Mouse (Mus musculus) heart, postnatal 14 days (tissue): ENCODE data around the gene Ric1. TPM values are rescaled to one million over a fixed set of nuclear protein-coding genes. Genes with fewer than 3 reads are reported as not detected.
A peak's percentile ranks its signal among the peaks of the same experiment; 100 is the strongest.

Experiments
- DNase-seq, 2 experiments: peaks; one replicate each; pipeline ENCODE4 v3.0.0; 2021 to 2022
- intact Hi-C: fragments of 180-260 bp; cut with DNase I; formaldehyde crosslinking; loops from one replicate; pipeline ENCODE4 v1.15.1; 2025
- total RNA-seq, 2 experiments: library from RNA; stranded (reverse); gene quantifications; 2 replicates each; pipeline ENCODE4 v1.2.3; 2021

The Ric1 gene
- total RNA-seq, 2 experiments from 2014 or later = 27.3 to 30.8 TPM

DNA sequence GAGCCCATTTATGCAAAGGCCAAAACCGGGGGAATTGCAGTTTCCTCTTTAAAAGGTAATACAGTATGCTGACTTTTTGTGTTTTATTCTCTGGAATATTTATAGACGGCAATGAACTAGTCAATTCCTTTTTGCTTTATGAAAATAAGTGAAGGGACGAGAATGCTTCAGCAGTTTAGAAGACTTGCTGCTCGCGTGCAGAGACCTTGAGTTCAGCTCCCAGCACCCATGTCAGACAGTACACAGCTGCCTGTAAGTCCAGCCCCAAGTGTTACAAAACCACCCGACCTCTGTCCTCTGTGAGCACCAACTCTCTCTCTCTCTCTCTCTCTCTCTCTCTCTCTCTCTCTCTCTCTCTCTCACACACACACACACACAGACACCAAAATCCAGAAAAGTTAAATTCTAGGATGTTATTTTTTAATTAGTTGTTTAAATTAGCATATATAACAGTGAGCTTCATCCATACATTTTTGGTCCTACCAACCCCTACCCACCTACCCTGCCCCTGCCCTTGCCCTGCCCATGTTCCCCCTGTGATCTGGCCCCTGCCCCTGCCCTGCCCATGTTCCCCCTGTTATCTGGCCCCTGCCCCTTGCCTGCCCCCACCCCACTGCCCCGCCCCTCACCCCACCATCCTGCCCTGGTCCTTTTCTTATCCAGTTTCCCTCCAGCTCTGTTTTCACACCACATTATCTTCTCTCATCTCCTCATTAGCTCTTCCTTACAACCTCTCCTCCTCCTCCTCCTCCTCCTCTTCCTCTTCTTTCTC lies 25.1 kb upstream of the Ric1 start:
- intact Hi-C loops = no loop called here
- DNase-seq = no peak

DNA sequence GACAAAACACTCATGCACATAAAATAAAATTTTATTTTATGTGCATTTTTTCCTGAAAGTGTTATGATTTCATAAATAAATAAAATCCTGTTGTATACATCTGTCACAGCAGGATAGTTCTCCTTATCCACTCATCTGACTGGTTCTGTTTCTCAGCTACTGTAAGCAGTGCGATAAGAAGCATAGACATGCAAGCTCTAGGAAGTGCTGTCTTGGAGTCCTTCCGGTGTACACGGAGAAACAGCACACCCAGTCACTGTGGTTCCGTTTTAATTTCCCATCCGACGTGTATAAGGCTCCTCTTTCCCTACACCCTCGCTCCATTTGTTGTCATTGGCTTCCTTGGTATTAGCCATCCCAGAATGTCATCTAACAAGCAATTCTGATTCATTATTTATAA lies 24.2 kb upstream of the Ric1 start:
- no peak for DNase-seq
- intact Hi-C loops = no loop called here

DNA sequence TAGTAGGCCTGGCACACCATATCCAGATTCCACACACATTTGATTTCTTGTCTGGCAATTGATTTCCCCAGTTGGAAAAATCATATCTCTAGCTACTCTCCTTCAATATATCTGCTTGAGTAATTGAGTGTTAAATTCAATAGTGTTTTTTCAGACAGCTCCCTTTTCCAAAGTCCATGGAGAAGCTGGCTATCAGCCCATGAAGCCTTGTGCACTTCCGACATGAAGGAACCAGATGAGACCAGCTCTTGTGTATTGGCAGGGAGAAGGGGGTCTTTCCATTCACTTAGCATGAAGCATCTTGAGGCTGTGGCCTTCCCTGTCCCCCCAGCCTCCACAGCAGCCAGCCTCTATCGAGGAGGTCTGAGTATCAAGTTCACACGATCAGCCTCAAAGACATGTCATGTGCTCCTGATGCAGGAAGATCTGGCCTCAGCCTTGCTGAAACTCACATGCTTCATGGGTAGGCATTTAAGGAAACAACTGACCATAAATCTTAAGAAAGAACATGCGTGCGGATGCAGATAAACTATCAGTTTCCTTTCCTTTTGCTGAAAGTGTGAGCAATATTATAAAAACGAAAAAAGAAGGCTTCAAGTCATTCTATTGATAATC lies 23.1 kb upstream of the Ric1 start:
- intact Hi-C loops = no loop called here
- no peak for DNase-seq

DNA sequence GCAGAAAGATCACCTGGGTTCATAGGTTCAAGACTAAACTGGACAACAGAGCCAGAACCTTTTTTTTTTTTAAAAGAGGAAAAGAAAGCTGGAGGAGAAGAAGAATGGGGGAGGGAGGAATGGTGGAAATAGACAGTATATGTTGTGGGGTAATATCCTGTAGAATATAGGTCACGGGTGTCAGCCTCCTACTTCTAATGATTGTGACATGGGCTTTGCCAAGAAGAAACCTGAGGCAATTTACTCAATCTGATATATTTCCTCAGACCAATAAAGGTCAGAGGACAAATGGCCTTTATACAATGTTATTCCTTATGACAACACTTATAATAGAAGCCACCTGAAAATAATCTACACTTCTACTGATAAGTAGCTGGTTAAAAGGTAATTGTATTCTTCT lies 21.7 kb upstream of the Ric1 start:
- no peak for DNase-seq
- intact Hi-C loops = loop anchor here (2.0 to 10.0 kb wide), 6 partner anchors 56 to 726 kb away; no protein-coding TSS in a partner anchor

DNA sequence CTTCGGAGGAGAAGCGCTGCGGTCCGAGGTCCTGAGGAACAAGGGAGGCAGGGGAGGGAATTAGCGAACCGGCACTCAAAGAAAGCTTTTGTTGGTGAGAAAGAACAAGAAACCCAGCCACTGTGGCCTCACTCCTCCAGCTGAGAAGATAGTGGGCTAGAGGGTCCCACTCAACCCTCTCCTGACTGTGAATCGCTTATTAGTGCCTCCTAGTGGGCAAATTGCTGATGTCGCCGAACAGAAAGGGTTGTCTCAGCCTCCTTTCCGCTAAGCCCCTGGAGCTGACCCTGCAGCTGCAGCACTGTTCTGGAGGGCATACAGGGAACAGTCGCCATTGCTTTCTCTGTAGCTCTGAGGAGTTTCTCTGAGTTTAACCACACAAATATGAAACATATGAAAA lies 21.0 kb upstream of the Ric1 start:
- intact Hi-C loops = loop anchor here (2.0 to 10.0 kb wide), 6 partner anchors 56 to 726 kb away; no protein-coding TSS in a partner anchor
- DNase-seq = peak; percentile 44 to 64

DNA sequence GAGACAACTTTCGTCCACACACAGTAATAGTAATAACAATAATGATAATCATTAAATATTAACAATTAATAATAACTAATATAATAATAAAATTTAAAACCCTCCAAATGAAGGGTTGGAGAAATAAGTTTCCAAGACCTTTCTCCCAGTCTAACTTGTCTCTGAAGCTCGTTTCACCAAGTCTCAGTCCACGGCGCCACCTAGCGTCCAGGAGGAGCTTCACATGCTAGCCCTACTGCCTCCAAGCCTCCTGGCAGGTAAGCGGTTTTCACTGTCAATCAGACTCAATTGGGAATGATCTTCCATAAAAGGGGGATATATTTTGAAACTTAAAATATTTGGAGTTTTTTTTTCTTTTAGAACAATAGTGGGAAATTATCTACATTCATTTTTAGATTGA lies 20.6 kb upstream of the Ric1 start:
- intact Hi-C loops = loop anchor here (2.0 to 10.0 kb wide), 6 partner anchors 57 to 727 kb away; no protein-coding TSS in a partner anchor
- DNase-seq = peak; percentile 90 to 92

DNA sequence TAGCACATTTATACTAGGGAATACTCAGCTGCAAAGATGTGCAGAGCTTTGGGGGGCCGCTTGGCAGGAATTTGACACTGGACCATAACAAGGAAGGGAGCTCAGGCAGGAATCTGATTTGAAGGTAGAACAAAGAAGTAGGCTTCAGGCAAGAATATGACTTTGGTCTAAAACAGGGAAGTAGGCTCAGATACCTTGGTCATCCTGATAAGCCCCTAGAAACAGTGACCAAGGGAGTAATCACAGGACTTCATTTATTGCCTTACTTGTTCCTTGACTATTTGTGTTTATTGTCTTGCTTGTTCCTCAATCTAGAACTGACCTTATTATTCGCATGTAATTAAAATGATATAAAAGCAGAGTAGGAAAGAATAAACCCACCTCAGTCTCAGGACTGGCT lies 18.0 kb upstream of the Ric1 start:
- DNase-seq = no peak

DNA sequence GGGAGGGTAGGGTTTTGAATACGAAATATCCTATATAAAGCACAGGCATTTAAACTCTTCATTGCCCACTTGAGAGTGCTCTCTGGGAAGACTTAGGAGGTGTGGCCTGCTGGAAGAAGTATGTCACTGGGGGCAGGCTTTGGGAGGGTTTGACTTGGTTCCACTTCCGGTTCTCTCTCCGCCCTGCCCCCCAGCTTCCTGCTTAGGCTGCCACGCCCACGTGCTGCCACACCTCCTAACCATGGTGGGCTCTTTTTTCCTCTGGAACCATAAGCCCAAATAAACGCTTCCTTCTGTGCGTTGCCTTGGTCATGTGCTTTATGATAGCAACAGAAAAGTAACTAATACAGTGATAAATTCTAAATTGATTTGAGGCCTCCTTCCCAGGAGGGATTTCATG lies 16.5 kb upstream of the Ric1 start:
- intact Hi-C loops = loop anchor here (10.0 kb wide), 2 partner anchors 531 to 731 kb away; no protein-coding TSS in a partner anchor
- DNase-seq = no peak

More for the DNA sequence above, 18.0 kb upstream of the Ric1 start:
- intact Hi-C loops = loop anchor here (5.0 to 10.0 kb wide), 3 partner anchors 58 to 729 kb away; no protein-coding TSS in a partner anchor

DNA sequence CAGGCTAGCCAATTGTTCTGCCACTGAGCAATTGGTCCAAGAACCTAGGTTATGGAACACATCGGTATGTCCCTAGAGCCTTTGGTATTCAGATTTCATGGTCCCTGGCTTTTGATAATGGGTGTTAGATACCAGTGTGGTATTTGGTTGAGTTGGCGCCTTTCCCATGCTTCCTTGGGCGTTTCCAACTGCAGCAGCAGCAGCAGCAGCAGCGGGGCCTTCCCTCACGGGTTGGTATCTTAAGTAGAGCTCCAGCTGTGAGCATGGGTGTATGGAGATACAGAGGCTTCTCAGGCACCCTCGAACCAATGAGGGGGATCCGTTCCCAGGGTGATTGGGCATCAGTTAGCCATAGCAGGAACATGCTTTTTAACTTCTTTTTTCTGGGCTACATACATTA lies 13.9 kb upstream of the Ric1 start:
- intact Hi-C loops = loop anchor here (10.0 kb wide), 2 partner anchors 533 to 733 kb away; no protein-coding TSS in a partner anchor
- peak; percentile 43 to 58 for DNase-seq

DNA sequence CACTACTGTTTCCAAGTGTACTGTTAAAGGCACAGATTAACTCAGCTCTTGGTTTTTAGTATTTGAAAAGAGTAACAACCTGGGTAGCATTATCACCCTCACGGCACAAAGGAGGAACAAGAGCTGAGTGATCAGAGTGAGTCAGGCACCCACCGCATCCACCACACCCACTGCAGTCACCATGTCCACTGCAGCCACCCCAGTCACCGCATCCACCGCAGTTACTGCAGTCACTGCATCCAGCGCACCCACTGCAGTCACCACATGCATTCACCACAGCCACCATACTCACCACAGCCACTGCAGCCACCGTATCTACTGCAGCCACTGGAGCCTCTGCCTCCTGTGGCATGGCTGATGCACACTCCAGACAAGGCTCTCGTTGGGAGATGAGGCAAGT lies 12.2 kb upstream of the Ric1 start:
- DNase-seq = no peak
- intact Hi-C loops = loop anchor here (10.0 kb wide), 2 partner anchors 535 to 735 kb away; no protein-coding TSS in a partner anchor

DNA sequence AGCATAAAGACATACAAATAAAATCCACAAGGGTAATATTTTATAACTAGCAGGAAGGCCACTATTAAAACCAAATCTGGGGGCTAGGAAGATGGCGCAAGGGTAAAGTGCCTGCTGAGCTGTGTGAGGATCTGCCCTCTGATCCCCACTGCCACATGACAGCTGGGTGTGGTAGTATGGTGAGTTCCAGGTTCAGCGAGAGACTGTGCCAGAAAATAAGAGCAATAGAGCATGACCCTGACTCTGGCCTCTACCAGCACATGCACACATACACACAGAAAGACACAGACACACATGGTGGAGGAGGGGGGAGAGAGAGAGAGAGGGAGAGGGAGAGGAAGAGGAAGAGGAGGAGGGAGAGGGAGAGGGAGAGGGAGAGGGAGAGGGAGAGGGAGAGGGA lies 10.3 kb upstream of the Ric1 start:
- no peak for DNase-seq
- intact Hi-C loops = no loop called here

DNA sequence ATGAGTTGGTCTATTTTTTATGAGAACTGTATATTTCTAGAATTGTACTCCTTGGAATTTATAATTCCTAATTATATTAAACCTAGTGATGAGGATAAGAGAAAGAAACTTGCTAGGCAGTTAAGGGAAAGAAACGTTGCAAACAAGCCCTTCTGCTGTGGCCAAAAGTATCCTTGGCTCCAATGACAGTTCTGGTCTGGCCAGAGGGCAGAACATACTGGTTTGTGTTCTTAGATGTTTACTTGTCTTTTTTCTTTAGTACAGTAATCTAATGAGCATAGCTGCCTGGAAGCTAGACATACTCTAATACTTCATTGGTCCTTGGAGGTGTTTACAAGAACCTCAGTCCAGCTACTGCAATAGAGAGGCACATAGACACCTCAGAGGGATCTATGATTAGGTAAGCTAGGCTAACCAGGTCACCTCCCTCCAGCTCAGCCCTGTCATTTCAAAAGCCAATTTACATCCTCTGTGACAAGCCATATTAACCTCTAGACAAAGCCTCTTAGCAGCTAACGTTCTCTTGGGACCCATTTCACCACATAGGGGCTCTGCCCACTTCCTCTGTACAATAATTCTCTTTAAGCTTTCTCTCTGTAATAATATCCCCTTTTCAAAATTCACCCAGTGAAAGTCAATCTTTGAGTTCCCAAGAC lies 8.8 kb upstream of the Ric1 start:
- DNase-seq = no peak
- intact Hi-C loops = no loop called here

DNA sequence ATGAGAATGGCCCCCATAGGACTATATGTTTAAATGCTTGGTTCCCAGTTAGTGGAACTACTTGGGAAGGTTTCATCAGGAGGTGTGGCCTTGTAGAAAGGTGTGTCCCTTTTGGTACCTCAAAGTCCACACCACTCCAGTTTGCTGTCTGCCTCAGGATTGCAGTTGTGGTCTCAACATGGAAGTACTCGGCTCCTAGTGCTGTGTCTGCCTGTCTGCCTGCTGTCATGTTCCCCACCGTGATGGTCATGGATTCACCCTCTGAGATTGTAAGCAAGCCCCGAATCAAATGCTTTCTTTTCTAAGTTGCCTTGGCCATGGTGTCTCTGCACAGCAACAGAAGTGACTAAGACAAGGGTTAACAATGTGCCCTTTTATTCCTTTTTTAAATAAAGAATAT lies 8.0 kb upstream of the Ric1 start:
- DNase-seq = no peak
- intact Hi-C loops = no loop called here

DNA sequence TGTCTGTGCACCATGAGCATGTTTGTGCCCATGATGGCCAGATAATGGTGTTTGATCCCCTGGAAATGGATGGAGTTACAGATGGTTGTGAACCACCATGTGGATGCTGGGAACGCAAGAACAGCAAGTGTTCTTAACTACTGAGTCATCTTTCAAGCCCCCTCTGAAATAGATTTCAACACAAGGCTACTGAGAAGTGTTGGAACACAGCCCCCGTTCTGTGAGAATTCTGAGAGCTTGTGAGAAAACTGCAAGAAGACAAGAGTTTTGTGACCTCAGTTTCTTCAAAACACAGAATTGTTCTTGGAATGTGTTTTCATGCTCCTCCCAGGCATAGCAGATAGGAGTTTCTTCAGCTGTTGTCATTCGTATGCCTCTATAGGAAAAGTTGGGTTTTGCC lies 6.7 kb upstream of the Ric1 start:
- intact Hi-C loops = no loop called here
- no peak for DNase-seq

DNA sequence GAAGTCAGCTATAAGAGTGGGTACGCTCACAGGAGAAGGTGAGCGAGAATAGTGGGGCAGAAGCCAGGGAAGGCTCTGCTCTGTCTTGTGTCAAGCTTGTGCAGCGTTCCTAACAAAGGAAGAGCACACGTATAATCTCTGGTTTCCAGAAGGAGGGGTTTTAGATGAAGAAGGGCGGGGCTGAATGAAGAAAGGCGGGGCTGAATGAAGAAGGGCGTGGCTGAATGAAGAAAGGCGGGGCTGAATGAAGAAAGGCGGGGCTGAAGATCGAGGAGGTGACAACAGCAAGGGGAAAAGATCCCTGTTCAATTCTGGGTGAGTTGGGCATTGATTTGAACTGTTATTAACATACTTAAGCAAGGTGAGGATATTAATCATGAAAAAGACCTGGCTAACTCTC lies 6.1 kb upstream of the Ric1 start:
- DNase-seq = no peak
- intact Hi-C loops = no loop called here

DNA sequence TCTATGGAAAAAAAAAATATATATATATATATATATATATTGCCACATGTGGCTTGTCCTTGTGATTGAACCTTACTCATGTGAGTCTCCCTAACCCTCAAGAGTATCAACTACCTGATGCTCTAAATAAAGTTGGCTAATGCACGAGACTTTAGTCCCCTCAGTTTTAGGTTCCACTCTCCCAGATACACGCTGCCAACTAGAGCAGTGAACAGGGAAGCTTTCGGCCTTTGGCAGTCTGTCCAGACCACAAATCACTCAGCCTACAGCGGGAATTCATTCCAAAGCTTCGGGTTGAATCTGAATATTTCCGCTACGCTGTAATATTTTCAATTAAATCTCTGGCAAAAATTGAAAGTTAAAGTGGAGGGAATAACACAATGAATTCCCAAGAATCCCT lies 3.7 kb upstream of the Ric1 start:
- intact Hi-C loops = no loop called here
- no peak for DNase-seq

DNA sequence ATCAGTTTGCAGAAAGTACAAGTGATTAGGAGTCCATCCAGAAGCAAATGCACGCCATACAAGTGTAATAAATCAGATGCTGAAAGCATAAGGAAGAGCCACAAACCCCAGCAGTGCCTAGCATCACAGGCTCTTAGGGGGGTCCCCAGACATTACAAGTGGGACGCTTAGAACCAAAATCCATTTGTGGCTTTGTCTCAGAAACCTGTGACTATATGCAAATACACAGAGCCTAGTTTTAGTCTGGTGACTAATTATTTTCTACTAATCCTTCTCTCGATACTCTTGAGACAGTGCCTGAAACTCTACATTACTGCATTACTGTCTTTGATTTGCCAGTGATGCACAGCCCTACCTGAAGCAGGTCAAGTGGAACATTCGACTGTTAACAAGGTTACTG lies 3.2 kb upstream of the Ric1 start:
- intact Hi-C loops = no loop called here
- DNase-seq = no peak

DNA sequence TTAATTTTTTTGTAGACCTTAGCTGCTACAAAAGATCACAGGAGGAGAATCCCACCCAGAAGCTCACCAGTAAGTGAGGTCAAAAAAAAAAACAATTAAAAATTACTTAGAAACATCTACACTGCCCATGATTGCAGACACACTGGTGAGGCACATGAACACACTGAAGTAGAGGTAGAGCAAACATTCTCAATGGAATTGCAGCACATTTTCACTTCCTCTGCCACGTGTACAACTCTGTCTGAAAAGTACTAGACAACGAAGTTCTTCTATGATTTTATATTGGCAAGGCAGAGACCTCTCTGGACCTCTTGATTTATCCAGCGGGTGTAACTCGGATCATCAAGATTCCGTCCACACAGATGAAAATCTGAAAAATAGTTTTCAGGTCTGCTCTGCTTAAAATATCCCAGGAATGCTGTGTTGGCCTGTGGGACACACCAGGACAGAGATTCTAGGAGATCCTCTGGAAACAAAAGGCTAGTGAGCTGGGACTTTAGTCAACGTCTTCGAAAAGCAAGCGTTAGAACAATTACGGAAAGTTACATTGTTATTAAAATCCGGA lies 1.0 kb upstream of the Ric1 start:
- intact Hi-C loops = no loop called here
- DNase-seq = no peak

DNA sequence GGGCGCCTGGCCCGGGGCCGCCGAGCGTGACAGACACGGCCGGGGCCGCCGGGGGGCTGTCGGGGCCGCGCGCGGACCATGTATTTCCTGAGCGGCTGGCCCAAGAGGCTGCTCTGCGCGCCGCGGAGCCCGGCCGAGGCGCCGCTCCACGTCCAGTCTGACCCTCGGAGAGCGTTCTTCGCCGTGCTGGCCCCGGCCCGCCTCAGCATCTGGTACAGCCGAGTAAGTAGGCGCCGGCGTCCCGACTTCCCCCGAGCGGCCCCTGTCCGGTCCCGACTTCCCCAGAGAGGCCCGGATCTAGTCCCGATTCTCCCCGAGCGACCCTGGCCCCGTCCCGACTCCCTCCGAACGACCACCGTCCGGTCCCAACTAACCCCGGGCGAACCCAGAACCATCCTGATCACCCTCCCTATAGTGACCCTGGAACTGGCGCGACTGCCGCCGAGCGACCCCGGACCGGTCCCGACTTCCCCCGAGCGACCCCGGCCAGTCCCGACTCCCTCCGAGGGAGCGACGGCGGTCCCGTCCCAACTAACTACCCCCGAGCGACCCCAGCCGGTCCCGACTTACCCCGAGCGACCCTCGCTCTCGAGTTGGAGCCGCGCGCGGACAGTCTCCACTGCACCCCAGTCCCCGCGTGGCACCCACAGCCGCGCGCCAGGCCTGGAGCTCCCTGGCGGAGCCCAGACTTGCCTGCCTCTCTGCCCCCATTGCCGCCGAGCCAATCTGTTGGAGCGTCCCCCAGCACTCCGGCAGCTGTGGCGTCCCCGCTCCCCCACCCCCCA lies 555 bp downstream of the Ric1 start:
- peak; percentile 56 to 61 for DNase-seq
- intact Hi-C loops = loop anchor here (2.0 kb wide), 1 partner anchor 40 kb away; no protein-coding TSS in a partner anchor

DNA sequence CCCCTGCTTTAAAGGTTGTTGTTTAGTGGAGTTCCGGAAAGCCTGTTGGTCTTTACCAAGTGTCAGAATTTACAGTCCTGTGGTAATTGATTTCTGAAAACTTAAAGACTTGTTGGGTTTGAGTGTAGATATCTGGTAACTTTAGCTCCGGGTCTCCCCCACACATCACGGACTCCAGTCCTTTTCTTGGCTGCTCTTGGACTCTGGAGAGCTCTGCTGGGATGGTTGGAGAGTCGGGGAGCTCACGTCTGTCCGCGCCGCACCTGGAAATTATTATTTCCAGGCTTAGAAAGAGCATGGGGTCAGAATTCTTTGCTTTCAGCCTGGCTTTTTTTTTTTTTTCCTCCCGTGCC lies 1.1 kb downstream of the Ric1 start:
- intact Hi-C loops = loop anchor here (2.0 kb wide), 1 partner anchor 40 kb away; no protein-coding TSS in a partner anchor
- DNase-seq = no peak
